Mouse (Mus musculus): ENCODE results near the gene Gm36176.

The Gm36176 gene

DNA sequence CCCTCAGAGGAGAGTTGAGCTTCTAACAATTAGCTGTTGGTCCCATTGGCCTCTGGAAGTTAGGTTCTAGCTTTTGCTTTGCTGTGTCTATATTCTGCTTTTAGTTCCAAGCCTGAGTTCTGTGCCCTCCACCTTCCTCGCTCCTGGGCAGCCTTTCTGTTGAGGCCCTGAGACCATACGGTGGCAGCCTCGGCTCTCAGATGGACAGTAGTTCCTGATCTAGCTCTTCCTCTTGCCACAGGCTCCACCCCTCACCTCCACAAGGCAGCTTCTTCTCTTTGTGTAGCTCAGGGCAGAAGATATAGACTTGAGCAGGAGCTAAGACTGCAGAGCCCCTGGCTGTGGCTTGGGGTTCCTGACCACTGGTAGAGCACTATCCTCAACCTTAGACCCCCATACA is 33.7 kb downstream of the Gm36176 start:
- no peak for DNase-seq (ENCODE audit: low spot score)

DNA sequence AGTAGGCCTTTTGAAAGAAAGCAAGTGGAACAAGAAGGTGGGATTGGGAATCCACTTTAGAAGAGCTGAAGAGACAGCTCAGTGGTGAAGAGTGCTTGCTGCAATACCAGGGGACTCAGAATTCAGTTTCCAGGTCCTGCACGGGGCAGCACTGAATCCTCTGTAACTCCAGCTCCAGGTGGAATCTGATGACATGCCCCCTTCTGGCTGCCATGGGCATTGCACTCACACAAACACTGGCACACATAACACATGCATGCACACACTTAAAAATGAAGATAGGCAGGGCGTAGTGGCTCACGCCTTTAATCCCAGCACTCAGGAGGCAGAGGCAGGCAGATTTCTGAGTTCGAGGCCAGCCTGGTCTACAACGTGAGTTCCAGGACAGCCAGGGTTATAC is 36.0 kb downstream of the Gm36176 start:
- no peak for DNase-seq (ENCODE audit: low spot score)

DNA sequence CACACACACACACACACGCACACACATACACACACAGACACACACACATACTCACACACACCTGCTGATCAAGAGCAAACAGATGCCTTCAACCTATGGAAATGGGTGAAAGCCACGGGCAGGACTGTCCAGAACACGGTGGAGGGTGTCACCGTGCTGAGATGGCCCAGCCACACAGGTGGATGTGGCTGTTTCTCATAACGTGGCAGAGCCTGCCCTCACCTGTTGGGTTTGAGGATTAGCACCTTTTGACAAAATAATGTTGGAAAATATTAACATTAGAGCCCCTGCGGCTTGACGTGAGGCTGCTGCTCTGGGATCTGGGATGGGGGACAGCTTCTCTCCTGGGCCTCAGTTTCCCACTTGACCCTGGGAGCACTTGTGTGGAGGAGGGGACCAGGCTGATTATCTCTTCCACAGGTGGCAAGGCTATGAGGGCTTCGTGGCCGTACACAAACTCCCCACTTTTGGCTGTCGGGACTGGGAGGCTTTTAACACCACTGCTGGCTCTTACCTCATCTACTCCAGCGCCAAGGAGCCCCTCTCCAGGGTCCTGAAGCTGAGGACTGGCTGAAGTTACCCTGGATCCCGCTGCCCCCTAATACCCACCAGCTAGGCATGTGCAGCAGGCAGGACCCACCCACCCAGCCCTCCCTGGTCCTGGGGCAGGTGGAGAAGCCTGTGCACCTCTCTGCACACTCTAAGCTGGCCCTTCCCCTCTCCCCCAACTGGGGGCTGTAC is 39.6 kb downstream of the Gm36176 start:
- no peak for DNase-seq (ENCODE audit: low spot score)

DNA sequence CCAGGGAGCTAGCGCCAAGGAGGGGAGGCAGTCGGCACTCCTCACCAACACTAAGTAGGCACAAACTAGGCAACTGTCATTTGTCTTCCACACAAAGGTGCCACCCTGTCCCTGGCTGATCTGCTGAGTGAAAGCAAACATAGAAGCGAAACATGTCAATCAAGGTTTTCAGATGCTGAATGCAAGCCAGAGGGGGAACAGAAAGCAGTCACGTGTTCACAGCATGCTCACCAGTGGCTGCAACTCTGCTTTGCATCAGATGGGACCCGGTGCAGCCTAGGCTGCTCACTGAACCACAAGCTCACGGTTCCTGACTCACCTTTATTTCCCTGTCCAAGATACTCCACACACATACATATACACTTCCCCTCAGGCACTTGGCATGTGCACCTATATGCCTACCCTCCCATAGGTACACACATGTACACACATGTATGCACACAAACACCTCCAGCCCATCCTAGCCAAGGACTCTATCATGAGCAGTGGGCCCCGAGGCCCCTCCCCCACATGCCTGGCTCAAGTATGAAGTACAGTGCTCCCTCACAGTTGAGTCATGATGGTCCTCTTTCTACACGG is 44.5 kb downstream of the Gm36176 start:
- DNase-seq (ENCODE audit: low spot score) = no peak

DNA sequence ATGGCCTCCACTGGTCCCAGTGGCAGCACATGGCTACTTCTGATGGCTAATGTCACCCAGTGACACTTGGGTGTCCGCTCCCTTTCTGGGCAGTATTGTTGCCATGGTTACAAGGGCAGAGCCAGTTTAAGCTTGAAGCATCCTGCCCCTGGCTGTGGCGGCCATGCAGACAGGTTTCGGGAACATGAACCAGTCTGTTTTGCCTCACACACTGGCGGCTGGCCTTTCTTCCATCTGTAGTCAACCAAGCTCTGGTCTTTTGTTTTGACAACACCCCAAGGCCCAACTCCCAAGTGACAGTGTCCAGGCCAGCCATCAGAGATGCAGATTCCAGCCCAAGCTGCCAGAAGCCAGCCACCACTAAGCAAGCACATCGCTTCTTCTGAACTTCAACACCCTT is 49.0 kb downstream of the Gm36176 start:
- no peak for DNase-seq (ENCODE audit: low spot score)

Data from c-Kit-positive CD71-positive TER-119-positive erythroid progenitor cells, embryonic 14.5 days (primary cell).